Comparison of ENCODE assay signal across 17 mouse cellular contexts in the genomic region with DNA sequence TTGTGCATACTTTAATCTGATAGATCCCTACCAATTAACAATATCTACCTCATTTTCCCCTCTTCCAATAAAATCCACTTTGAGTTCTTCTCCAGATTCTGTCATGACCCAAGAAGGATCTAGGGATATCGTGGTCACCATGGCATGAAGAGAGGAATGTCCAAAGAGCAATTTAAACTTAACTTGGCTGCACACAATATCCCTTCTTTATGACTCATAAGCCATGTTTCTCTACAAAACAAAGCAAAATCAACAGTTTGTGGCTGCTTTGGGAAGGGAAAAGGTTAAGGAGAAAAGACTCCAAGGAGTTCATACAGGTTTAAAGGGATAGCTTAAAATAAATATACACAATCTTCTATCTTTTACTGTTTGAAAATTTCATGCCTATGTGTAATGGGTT.
DNase-seq lines count a peak whose midpoint lies in the region.
"Had no signal": no experiment of that assay in that cellular context is flagged by ENCODE, and none has a peak within 500 bp of the region (broad histone marks: within the 10 kb centered on the region; RNA-seq: fewer than 3 reads in every experiment).

No protein-coding gene starts in this region.

- peak; percentile 25 for DNase-seq in 3134 (ENCODE audit: extremely low read depth, insufficient read length, low spot score)
- DNase-seq in Muller cell, postnatal 12 days (ENCODE audit: inconsistent ontology term), result peak; percentile 70
- DNase-seq in adipocyte (ENCODE audit: low spot score), result peak; percentile 56
- DNase-seq in testis, postnatal 10 days (ENCODE audit: low spot score), result no peak
- no peak for DNase-seq in kidney, adult 18-20 months
- DNase-seq in left cerebral cortex, postnatal 14 days (ENCODE audit: low spot score in 2 of 2), result no peak
- DNase-seq: adrenal gland, adult 2 months; adrenal gland, postnatal 14 days; cerebellum, adult 18-20 months; cerebellum, adult 9-10 months; cerebellum, postnatal 14 days; forebrain, postnatal 0 days; gastrocnemius, postnatal 10 days; gastrocnemius, postnatal 36 days; heart, postnatal 36 days; kidney, adult 11 months; kidney, adult 9 months had no signal

- intact Hi-C loops in left cerebral cortex, postnatal 14 days (cut with DNase I), result no loop called here

Comparison
In these comparisons a context has a peak if more than half of its experiments do, and no peak if none do; other contexts are left out.
1. DNase-seq: peak in 3134 (single experiment), Muller cell, postnatal 12 days (single experiment) and adipocyte (single experiment); none in testis, postnatal 10 days (single experiment), kidney, adult 18-20 months (single experiment) and left cerebral cortex, postnatal 14 days (0 of 2).